Mouse (Mus musculus): ENCODE measurements at regions not wholly inside any gene's neighbourhood (a gene's known extent, or its start where the extent isn't known, plus 50 kb on each side); places are given as distances from the start of the nearest gene placed in this dataset.
"Not testable (repeated sequence)": the region's sequence is repeated elsewhere in the genome, so short reads cannot be mapped to it uniquely, and the experiment has no call there.

DNA sequence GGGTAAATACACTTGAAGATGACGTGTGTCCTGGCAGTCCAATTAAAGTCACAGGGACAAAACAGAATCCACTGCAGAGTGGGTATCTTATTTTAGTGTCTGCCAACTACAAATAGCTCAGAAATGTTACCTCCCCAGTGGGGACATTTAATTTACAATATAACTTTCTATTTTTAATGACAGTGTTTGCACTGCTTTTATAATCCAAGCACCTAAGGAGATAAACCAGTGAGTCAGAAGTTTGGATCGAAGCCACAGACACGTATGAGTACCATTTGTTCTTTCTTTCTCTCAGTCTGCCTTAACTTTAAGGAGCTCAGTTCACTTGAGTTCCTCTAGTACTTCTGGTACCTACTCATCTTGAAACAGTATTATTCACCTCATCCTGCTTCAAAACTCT, 346.1 kb upstream of the Htr2a start:
- no peaks in the 10 kb centered on the region for H3K4me1 ChIP-seq (ENCODE audit: control insufficient read depth, insufficient read depth, low read length)
- H3K27ac ChIP-seq (ENCODE audit: control insufficient read depth, insufficient read depth, low read depth, low read length) = no peak overlapping the region
- H3K27me3 ChIP-seq (ENCODE audit: control insufficient read depth, insufficient read depth, low read length) = no peaks in the 10 kb centered on the region
- no peak overlapping the region for H3K4me3 ChIP-seq (ENCODE audit: control insufficient read depth, low read depth, low read length)
- TF ChIP-seq POLR2A (IDR thresholded peaks at IDR 0.05; ENCODE audit: control insufficient read depth, low read depth, low read length) (no peak), CTCF (IDR thresholded peaks at IDR 0.05; ENCODE audit: control insufficient read depth, insufficient read depth, insufficient replicate concordance, low read depth, low read length) (no peak)
- H3K36me3 ChIP-seq (ENCODE audit: control insufficient read depth, insufficient read depth, low read length) = no peaks in the 10 kb centered on the region

DNA sequence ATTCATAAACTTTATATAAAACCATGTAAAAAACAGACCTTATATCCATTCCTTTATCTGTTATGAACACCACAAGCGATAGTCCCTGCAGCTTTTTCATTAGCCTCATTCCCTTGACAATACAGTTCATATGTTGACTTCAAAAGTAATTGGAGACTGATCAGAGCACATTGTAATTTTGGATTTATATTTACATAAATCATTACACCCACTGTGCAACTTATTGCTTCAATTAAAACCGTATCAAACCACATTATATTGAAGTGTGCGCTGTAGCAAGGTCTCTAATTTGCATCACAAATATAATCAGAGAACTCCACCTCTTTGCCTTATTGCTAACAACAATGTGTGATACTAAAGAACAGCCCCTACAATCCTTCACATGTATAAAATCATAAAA, 336.2 kb upstream of the Htr2a start:
- Histone ChIP-seq H3K36me3 (ENCODE audit: control insufficient read depth, insufficient read depth, low read length) (no peaks in the 10 kb centered on the region), H3K27ac (ENCODE audit: control insufficient read depth, insufficient read depth, low read depth, low read length) (no peak overlapping the region)
- TF ChIP-seq POLR2A (IDR thresholded peaks at IDR 0.05; ENCODE audit: control insufficient read depth, low read depth, low read length) = no peak

GRCm38 (mm10) chr14:74306717-74307307, 333.8 kb upstream of the Htr2a start:
- Histone ChIP-seq H3K36me3 (ENCODE audit: control insufficient read depth, insufficient read depth, low read length) (no peaks in the 10 kb centered on the region), H3K27me3 (ENCODE audit: control insufficient read depth, insufficient read depth, low read length) (no peaks in the 10 kb centered on the region), H3K27ac (ENCODE audit: control insufficient read depth, insufficient read depth, low read depth, low read length) (no peak overlapping the region), H3K4me1 (ENCODE audit: control insufficient read depth, insufficient read depth, low read length) (no peaks in the 10 kb centered on the region), H3K4me3 (ENCODE audit: control insufficient read depth, low read depth, low read length) (no peak overlapping the region)
- TF ChIP-seq POLR2A (IDR thresholded peaks at IDR 0.05; ENCODE audit: control insufficient read depth, low read depth, low read length) = no peak
- no peak for TF ChIP-seq CTCF (IDR thresholded peaks at IDR 0.05; ENCODE audit: control insufficient read depth, insufficient read depth, insufficient replicate concordance, low read depth, low read length)

More for the DNA sequence above, 336.2 kb upstream of the Htr2a start:
- Histone ChIP-seq H3K4me1 (ENCODE audit: control insufficient read depth, insufficient read depth, low read length) (no peaks in the 10 kb centered on the region), H3K4me3 (ENCODE audit: control insufficient read depth, low read depth, low read length) (no peak overlapping the region), H3K27me3 (ENCODE audit: control insufficient read depth, insufficient read depth, low read length) (no peaks in the 10 kb centered on the region)

- H3K27me3 ChIP-seq (ENCODE audit: control insufficient read depth, insufficient read depth, low read length); H3K4me3 ChIP-seq (ENCODE audit: control insufficient read depth, low read depth, low read length); H3K27ac ChIP-seq (ENCODE audit: control insufficient read depth, insufficient read depth, low read depth, low read length); H3K36me3 ChIP-seq (ENCODE audit: control insufficient read depth, insufficient read depth, low read length); H3K4me1 ChIP-seq (ENCODE audit: control insufficient read depth, insufficient read depth, low read length): not testable (repeated sequence)
These were observed 331.2 kb upstream of the Htr2a start for GRCm38 (mm10) chr14:74309451-74309850.

- TF ChIP-seq POLR2A (IDR thresholded peaks at IDR 0.05; ENCODE audit: control insufficient read depth, low read depth, low read length) (no peak), CTCF (IDR thresholded peaks at IDR 0.05; ENCODE audit: control insufficient read depth, insufficient read depth, insufficient replicate concordance, low read depth, low read length) (no peak)
- H3K4me1 ChIP-seq (ENCODE audit: control insufficient read depth, insufficient read depth, low read length) = no peaks in the 10 kb centered on the region
- no peaks in the 10 kb centered on the region for H3K36me3 ChIP-seq (ENCODE audit: control insufficient read depth, insufficient read depth, low read length)
- H3K27ac ChIP-seq (ENCODE audit: control insufficient read depth, insufficient read depth, low read depth, low read length) = no peak overlapping the region
- no peak overlapping the region for H3K4me3 ChIP-seq (ENCODE audit: control insufficient read depth, low read depth, low read length)
- H3K27me3 ChIP-seq (ENCODE audit: control insufficient read depth, insufficient read depth, low read length) = no peaks in the 10 kb centered on the region
These were observed 313.3 kb upstream of the Htr2a start for GRCm38 (mm10) chr14:74327291-74327690.

GRCm38 (mm10) chr14:74350751-74351150, 289.9 kb upstream of the Htr2a start:
- no peaks in the 10 kb centered on the region for H3K27me3 ChIP-seq (ENCODE audit: control insufficient read depth, insufficient read depth, low read length)
- no peak for TF ChIP-seq POLR2A (IDR thresholded peaks at IDR 0.05; ENCODE audit: control insufficient read depth, low read depth, low read length)
- TF ChIP-seq CTCF (IDR thresholded peaks at IDR 0.05; ENCODE audit: control insufficient read depth, insufficient read depth, insufficient replicate concordance, low read depth, low read length) = no peak
- H3K4me1 ChIP-seq (ENCODE audit: control insufficient read depth, insufficient read depth, low read length) = no peaks in the 10 kb centered on the region; the same call in 1 of the 2 replicates
- no peaks in the 10 kb centered on the region for H3K36me3 ChIP-seq (ENCODE audit: control insufficient read depth, insufficient read depth, low read length)
- H3K27ac ChIP-seq (ENCODE audit: control insufficient read depth, insufficient read depth, low read depth, low read length) = no peak overlapping the region
- H3K4me3 ChIP-seq (ENCODE audit: control insufficient read depth, low read depth, low read length) = no peak overlapping the region

GRCm38 (mm10) chr14:74352286-74352685, 288.4 kb upstream of the Htr2a start:
- Histone ChIP-seq H3K27ac (ENCODE audit: control insufficient read depth, insufficient read depth, low read depth, low read length) (no peak overlapping the region), H3K36me3 (ENCODE audit: control insufficient read depth, insufficient read depth, low read length) (no peaks in the 10 kb centered on the region), H3K27me3 (ENCODE audit: control insufficient read depth, insufficient read depth, low read length) (no peaks in the 10 kb centered on the region), H3K4me1 (ENCODE audit: control insufficient read depth, insufficient read depth, low read length) (no peaks in the 10 kb centered on the region; the same call in 1 of the 2 replicates), H3K4me3 (ENCODE audit: control insufficient read depth, low read depth, low read length) (no peak overlapping the region)
- no peak for TF ChIP-seq CTCF (IDR thresholded peaks at IDR 0.05; ENCODE audit: control insufficient read depth, insufficient read depth, insufficient replicate concordance, low read depth, low read length)
- no peak for TF ChIP-seq POLR2A (IDR thresholded peaks at IDR 0.05; ENCODE audit: control insufficient read depth, low read depth, low read length)
